Mouse (Mus musculus): ENCODE measurements around the gene Gm14443. TPM values are rescaled to one million over a fixed set of nuclear protein-coding genes. Genes with fewer than 3 reads are reported as not detected.

Gene Gm14443
- 0.20 and 0.21 TPM in 2 replicates for polyA plus RNA-seq (2015; fragmentation: Nextera tagmentation; extraction: Ambion mirVana)

GRCm38 (mm10) chr2:175175401-175176180 is at the start of gene Gm14443:
Gene Gm14443, minus strand, starts transcription at chr2:175175871.

DNA sequence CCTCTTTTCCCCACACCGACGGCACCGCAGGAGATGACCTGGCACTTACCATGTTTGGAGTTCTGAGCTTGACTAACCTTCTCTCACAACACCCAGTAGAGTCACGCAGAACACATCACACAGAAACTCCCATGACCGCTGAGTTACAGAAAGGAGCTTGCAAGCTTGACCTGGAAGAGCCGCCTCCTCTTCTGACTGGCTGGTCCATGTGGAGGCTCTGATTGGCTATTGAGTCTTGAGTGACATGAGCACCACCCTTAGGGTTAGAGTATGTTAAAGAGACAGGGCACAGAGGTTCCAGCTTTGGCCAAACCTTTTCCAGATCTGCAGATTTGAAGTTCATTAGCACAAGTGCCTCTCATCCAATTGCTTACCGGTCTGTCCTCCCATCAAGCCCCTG is 31.1 kb upstream of the Gm14443 start, which contains the start of gene Gm14391:
Gene Gm14391, minus strand, starts transcription at position 186 of the 400 bp plus-strand sequence.

DNA sequence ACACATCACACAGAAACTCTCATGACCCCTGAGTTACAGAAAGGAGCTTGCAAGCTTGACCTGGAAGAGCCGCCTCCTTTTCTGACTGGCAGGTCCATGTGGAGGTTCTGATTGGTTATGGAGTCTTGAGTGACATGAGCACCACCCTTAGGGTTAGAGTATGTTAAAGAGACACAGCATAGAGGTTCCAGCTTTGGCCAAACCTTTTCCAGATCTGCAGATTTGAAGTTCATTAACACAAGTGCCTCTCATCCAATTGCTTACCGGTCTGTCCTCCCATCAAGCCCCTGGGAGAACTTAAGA is 33.7 kb downstream of the Gm14443 start, which contains the start of gene Gm14399:
Gene Gm14399, minus strand, starts transcription at position 20 of the 303 bp plus-strand sequence.

Other genes starting within 250 kb of the Gm14443 start
- gene Gm14444, start 165.6 kb downstream of the Gm14443 start, polyA plus RNA-seq (2015; fragmentation: Nextera tagmentation; extraction: Ambion mirVana), result not detected in 2 replicates
- gene Gm14393, start 108.1 kb downstream of the Gm14443 start, polyA plus RNA-seq (2015; fragmentation: Nextera tagmentation; extraction: Ambion mirVana), result 0.68 and 0.87 TPM in 2 replicates
- 7.9 and 12.0 TPM in 2 replicates for gene Gm14399, start 33.9 kb downstream of the Gm14443 start, polyA plus RNA-seq (2015; fragmentation: Nextera tagmentation; extraction: Ambion mirVana)
- gene Gm14391, start 31.0 kb upstream of the Gm14443 start, polyA plus RNA-seq (2015; fragmentation: Nextera tagmentation; extraction: Ambion mirVana), result 2.5 and 6.5 TPM in 2 replicates
- gene Gm14440, start 99.3 kb upstream of the Gm14443 start, polyA plus RNA-seq (2015; fragmentation: Nextera tagmentation; extraction: Ambion mirVana), result 1.4 and 8.6 TPM in 2 replicates
- 6.9 and 8.0 TPM in 2 replicates for gene Gm4631, start 162.3 kb upstream of the Gm14443 start, polyA plus RNA-seq (2015; fragmentation: Nextera tagmentation; extraction: Ambion mirVana)
- 7.8 and 8.1 TPM in 2 replicates for gene Zfp968, start 196.6 kb upstream of the Gm14443 start, polyA plus RNA-seq (2015; fragmentation: Nextera tagmentation; extraction: Ambion mirVana)

Data from urinary bladder, postnatal 0 days (tissue).